In genomic region chr6:140890591-140890990, GRCm38 (mm10) we compare ENCODE assay signal across 17 mouse cellular contexts.
A peak's percentile ranks its signal among the peaks of the same experiment; 100 is the strongest.
DNase-seq lines count a peak whose midpoint lies in the region; ATAC-seq and TF ChIP-seq lines count a peak whose summit lies in the region.
"Had no signal": no experiment of that assay in that cellular context is flagged by ENCODE, and none has a peak within 500 bp of the region (broad histone marks: within the 10 kb centered on the region; RNA-seq: fewer than 3 reads in every experiment).

No protein-coding gene starts in this region.

- no peak for TF ChIP-seq POLR2A in brain, embryonic 14.5 days (IDR thresholded peaks at IDR 0.05; ENCODE audit: borderline replicate concordance, extremely low read depth, insufficient read depth, insufficient read length, poor library complexity, severe bottlenecking)

- TF ChIP-seq CTCF in brain, embryonic 14.5 days (IDR thresholded peaks at IDR 0.05; ENCODE audit: borderline replicate concordance, extremely low read depth, insufficient read depth, insufficient read length), result no peak

- ATAC-seq in frontal cortex, adult (ENCODE audit: low TSS enrichment), result peak; percentile 74
- ATAC-seq: CD4-positive, CD25-positive, alpha-beta regulatory T cell, adult 4 months; forebrain, embryonic 14.5 days; forebrain, embryonic 16.5 days had no signal

- no peak for DNase-seq in frontal cortex, adult 2 months (ENCODE audit: extremely low spot score in 1 of 2, low spot score in 1 of 2)
- DNase-seq in Muller cell, postnatal 12 days (ENCODE audit: inconsistent ontology term), result peak; percentile 33
- peak; percentile 30 for DNase-seq in brain, embryonic 14.5 days (ENCODE audit: low read depth)
- DNase-seq in right cerebral cortex, adult 18-20 months, result no peak
- DNase-seq: adrenal gland, adult 2 months; adrenal gland, postnatal 10 days; adrenal gland, postnatal 25 days; B cell, adult 2 months; cerebellum, adult 11 months; cerebellum, adult 18-20 months; cerebellum, adult 8-10 months; cerebellum, adult 9-11 months; cerebellum, postnatal 36 days had no signal

Comparison
In these comparisons a context has a peak if more than half of its experiments do, and no peak if none do; other contexts are left out.
1. DNase-seq: peak in Muller cell, postnatal 12 days (single experiment) and brain, embryonic 14.5 days (single experiment); none in frontal cortex, adult 2 months (0 of 2) and right cerebral cortex, adult 18-20 months (single experiment).